Mouse (Mus musculus) CH12.LX (cell line): Measurements from ENCODE around the gene Mrtfa. TPM values are rescaled to one million over a fixed set of nuclear protein-coding genes. Genes with fewer than 3 reads are reported as not detected.

ENCODE experiments used
- DNase-seq: peaks from one replicate; pipeline ENCODE4 v3.0.0-alpha.2; 2013; ENCODE audit errors: extremely low read depth
- H3K27ac ChIP-seq: 2 replicates; pipeline ENCODE4 v1.5.1; 2012; ENCODE audit warnings: low read depth, mild to moderate bottlenecking, control low read depth, moderate library complexity; ENCODE audit not compliant: insufficient read depth
- H3K27me3 ChIP-seq: replicated peaks from 2 replicates; pipeline ENCODE3; 2012; ENCODE audit warnings: inconsistent platforms
- H3K36me3 ChIP-seq, 2 experiments: replicated peaks in 1 of 2; 2 replicates each; pipeline versions ENCODE3 to v1.6.1; 2012; ENCODE audit warnings: inconsistent platforms in 1 of 2, low read length in 1 of 2, mild to moderate bottlenecking in 1 of 2, mixed read lengths in 1 of 2, moderate library complexity in 1 of 2; ENCODE audit not compliant: control insufficient read depth in 1 of 2, insufficient read depth in 1 of 2
- H3K4me1 ChIP-seq, 2 experiments: 2 replicates each; pipeline ENCODE4 v1.6.1; 2012; ENCODE audit warnings: inconsistent platforms in 1 of 2, moderate library complexity in 1 of 2; ENCODE audit not compliant: insufficient read depth in 2 of 2, control insufficient read depth in 1 of 2
- H3K4me2 ChIP-seq: 2 replicates; pipeline ENCODE4 v1.6.1; 2012; ENCODE audit warnings: low read depth, mild to moderate bottlenecking, control low read depth; ENCODE audit not compliant: poor library complexity, insufficient read depth, severe bottlenecking
- H3K4me3 ChIP-seq, 3 experiments: fragments of 150-350 bp in 1 of 3; sonication (generic) in 1 of 3; replicated peaks in 1 of 3; 2 replicates each; pipeline versions ENCODE3 to v1.5.1; 2011 to 2012; ENCODE audit warnings: low read depth in 2 of 3, low read length in 2 of 3, mild to moderate bottlenecking in 2 of 3, moderate library complexity in 2 of 3, control low read depth in 1 of 3, improper control_type of control experiment in 1 of 3, inconsistent platforms in 1 of 3, mixed read lengths in 1 of 3; ENCODE audit not compliant: poor library complexity in 1 of 3
- H3K79me2 ChIP-seq: replicated peaks from 2 replicates; pipeline ENCODE4 v1.6.1; 2012; ENCODE audit warnings: mild to moderate bottlenecking, moderate library complexity; ENCODE audit not compliant: control insufficient read depth, poor library complexity, insufficient read depth, severe bottlenecking; ENCODE audit errors: extremely low read depth
- H3K9ac ChIP-seq: 2 replicates; pipeline ENCODE4 v1.6.1; 2012; ENCODE audit warnings: low read depth, mild to moderate bottlenecking, control low read depth, moderate library complexity; ENCODE audit not compliant: insufficient read depth
- H3K9me3 ChIP-seq: replicated peaks from 2 replicates; pipeline ENCODE3; 2012; ENCODE audit warnings: low read length, inconsistent platforms, mixed read lengths
- CHD1 ChIP-seq: IDR thresholded peaks from 2 replicates; pipeline ENCODE4 v1.6.1; 2012; ENCODE audit warnings: low read depth, low read length, improper control_type of control experiment, inconsistent platforms
- CTCF ChIP-seq, 2 experiments: IDR thresholded peaks in 1 of 2; conservative IDR thresholded peaks in 1 of 2; 2 replicates each; pipeline ENCODE4 v1.5.1; 2011 to 2012; ENCODE audit warnings: low read depth in 2 of 2, low read length in 2 of 2, improper control_type of control experiment in 1 of 2, inconsistent platforms in 1 of 2, mild to moderate bottlenecking in 1 of 2, moderate library complexity in 1 of 2
- E2F4 ChIP-seq: IDR thresholded peaks from 2 replicates; pipeline ENCODE4 v1.6.1; 2011; ENCODE audit warnings: low read depth, low read length, improper control_type of control experiment; ENCODE audit not compliant: insufficient replicate concordance
- ELF1 ChIP-seq: IDR thresholded peaks from 2 replicates; pipeline ENCODE4 v1.6.1; 2014; ENCODE audit warnings: low read depth, mild to moderate bottlenecking, inconsistent platforms, low read length, improper control_type of control experiment
- EP300 ChIP-seq: IDR thresholded peaks from 2 replicates; pipeline ENCODE4 v1.6.1; 2011; ENCODE audit warnings: low read length, improper control_type of control experiment
- ETS1 ChIP-seq: conservative IDR thresholded peaks from 2 replicates; pipeline ENCODE4 v1.6.1; 2012; ENCODE audit warnings: low read depth, mild to moderate bottlenecking, inconsistent platforms, low read length, improper control_type of control experiment, moderate library complexity
- GABPA ChIP-seq: IDR thresholded peaks from 2 replicates; pipeline ENCODE4 v1.6.1; 2012; ENCODE audit warnings: low read depth, low read length, improper control_type of control experiment, inconsistent platforms; ENCODE audit not compliant: insufficient replicate concordance
- HCFC1 ChIP-seq: IDR thresholded peaks from 2 replicates; pipeline ENCODE4 v1.6.1; 2012; ENCODE audit warnings: low read depth, mild to moderate bottlenecking, inconsistent platforms, low read length, improper control_type of control experiment
- JUND ChIP-seq: conservative IDR thresholded peaks from 2 replicates; pipeline ENCODE4 v1.6.1; 2011; ENCODE audit warnings: low read depth, low read length, improper control_type of control experiment
- MAX ChIP-seq: IDR thresholded peaks from 2 replicates; pipeline ENCODE4 v1.6.1; 2011; ENCODE audit warnings: low read length, improper control_type of control experiment
- MYC ChIP-seq: IDR thresholded peaks from 2 replicates; pipeline ENCODE4 v1.6.1; 2011; ENCODE audit warnings: low read depth, mild to moderate bottlenecking, improper control_type of control experiment, low read length
- NRF1 ChIP-seq: IDR thresholded peaks from 2 replicates; pipeline ENCODE4 v1.6.1; 2014; ENCODE audit warnings: low read depth, mild to moderate bottlenecking, inconsistent platforms, low read length, improper control_type of control experiment, moderate library complexity
- POLR2A ChIP-seq: IDR thresholded peaks from 2 replicates; pipeline ENCODE4 v1.6.1; 2011; ENCODE audit warnings: low read depth, mild to moderate bottlenecking, improper control_type of control experiment, low read length
- POLR2AphosphoS2 ChIP-seq: IDR thresholded peaks from 2 replicates; pipeline ENCODE4 v1.6.1; 2011; ENCODE audit warnings: low read depth, low read length, improper control_type of control experiment
- RCOR1 ChIP-seq: conservative IDR thresholded peaks from 2 replicates; pipeline ENCODE4 v1.6.1; 2012; ENCODE audit warnings: low read depth, mild to moderate bottlenecking, inconsistent platforms, low read length, improper control_type of control experiment
- SMC3 ChIP-seq: IDR thresholded peaks from 2 replicates; pipeline ENCODE4 v1.6.1; 2011; ENCODE audit warnings: low read depth, low read length, improper control_type of control experiment
- UBTF ChIP-seq: IDR thresholded peaks from 2 replicates; pipeline ENCODE4 v1.6.1; 2012; ENCODE audit warnings: low read depth, mild to moderate bottlenecking, inconsistent platforms, low read length, improper control_type of control experiment, moderate library complexity
- USF1 ChIP-seq: IDR thresholded peaks from 2 replicates; pipeline ENCODE4 v1.6.1; 2014; ENCODE audit warnings: low read depth, mild to moderate bottlenecking, inconsistent platforms, low read length, improper control_type of control experiment
- ZC3H11A ChIP-seq: IDR thresholded peaks from 2 replicates; pipeline ENCODE4 v1.6.1; 2012; ENCODE audit warnings: low read depth, mild to moderate bottlenecking, inconsistent platforms, low read length, improper control_type of control experiment
- ZMIZ1 ChIP-seq: IDR thresholded peaks from 2 replicates; pipeline ENCODE4 v1.6.1; 2012; ENCODE audit warnings: low read depth, mild to moderate bottlenecking, inconsistent platforms, low read length, improper control_type of control experiment
- dilution Hi-C: fragments of 300-500 bp; cut with MboI; formaldehyde crosslinking; loops from 2 replicates; pipeline ENCODE4 v1.14.3; 2020; ENCODE audit warnings: low sequenced_read_pairs; ENCODE audit not compliant: extremely low pct_unique_long_range_greater_than_20kb, extremely low pct_ligation_motif_present
- in situ Hi-C: fragments of 300-500 bp; cut with MboI; formaldehyde crosslinking; loops from 3 replicates; pipeline ENCODE4 v1.14.3; 2019; ENCODE audit warnings: low sequenced_read_pairs, low pct_ligation_motif_present, low pct_unique_long_range_greater_than_20kb, mixed read lengths
- polyA plus RNA-seq: library from polyadenylated mRNA; unstranded; fragments of >175 nt; gene quantifications from 2 replicates; pipeline ENCODE4 v1.2.1, GENCODE M21; 2012; ENCODE audit warnings: low read depth; ENCODE audit not compliant: insufficient read length
- total RNA-seq, 2 experiments: library from RNA; depleted of rRNA; stranded (reverse); fragments of 300-350 nt in 1 of 2; fragments of >200 nt in 1 of 2; gene quantifications; 2 replicates each; pipeline ENCODE4 v1.2.3; 2012 to 2014

Gene Mrtfa
- total and polyA plus RNA-seq, 3 experiments: 4.6 to 23.2 (median 8.2) TPM

DNA sequence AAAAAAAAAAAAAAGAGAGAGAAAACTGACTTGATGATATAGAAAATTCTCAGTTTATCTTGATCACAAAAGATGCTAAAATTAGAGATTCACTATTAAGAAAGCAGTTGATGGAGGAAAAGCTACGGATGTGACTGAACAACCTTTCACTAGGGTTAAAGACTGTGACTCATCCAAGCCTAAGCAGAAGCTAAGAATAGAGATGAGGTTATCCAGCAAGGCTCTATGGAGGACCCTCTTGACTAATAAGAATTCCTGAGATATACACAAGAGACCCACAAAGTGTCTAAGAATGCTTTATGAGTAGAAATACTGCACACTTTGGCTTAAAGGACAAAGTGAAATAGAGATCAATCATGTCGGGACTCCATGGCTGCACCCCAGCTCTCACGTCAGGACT is 14.9 kb downstream of the Mrtfa start:
- Histone ChIP-seq H3K27ac (no peak overlapping the region), H3K36me3 (peaks cover 0 to 41% of the 10 kb centered on the region in 2 experiments), H3K4me2 (no peak overlapping the region), H3K27me3 (no peaks in the 10 kb centered on the region), H3K4me3 (no peak overlapping the region), H3K79me2 (no peaks in the 10 kb centered on the region), H3K9me3 (no peaks in the 10 kb centered on the region), H3K4me1 (peaks cover 18 to 46% of the 10 kb centered on the region in 2 experiments; a peak in 3 of 4 replicates), H3K9ac (no peak overlapping the region)
- in situ Hi-C loops: loop anchor here (5.0 to 25.0 kb wide), 2 partner anchors 53 to 463 kb away; partner anchors contain the start of gene Tnrc6b
- dilution Hi-C loops: no loop called here
- TF ChIP-seq GABPA: no peak
- no peak for TF ChIP-seq SMC3
- TF ChIP-seq POLR2A: no peak
- no peak for TF ChIP-seq CHD1
- no peak for TF ChIP-seq HCFC1
- TF ChIP-seq NRF1: no peak
- no peak for TF ChIP-seq ZMIZ1
- no peak for TF ChIP-seq USF1
- TF ChIP-seq JUND: no peak
- no peak for TF ChIP-seq ELF1
- TF ChIP-seq ETS1: no peak
- TF ChIP-seq ZC3H11A: no peak
- TF ChIP-seq EP300: no peak
- no peak for TF ChIP-seq E2F4
- TF ChIP-seq MAX: no peak
- TF ChIP-seq UBTF: no peak
- TF ChIP-seq POLR2AphosphoS2: no peak
- TF ChIP-seq RCOR1: no peak
- no peak for TF ChIP-seq CTCF (conservative IDR thresholded peaks at IDR 0.05 in 1 of 2, IDR thresholded peaks at IDR 0.05 in 1 of 2; ENCODE audit: low read depth in 2 of 2, low read length in 2 of 2)
- DNase-seq: no peak

DNA sequence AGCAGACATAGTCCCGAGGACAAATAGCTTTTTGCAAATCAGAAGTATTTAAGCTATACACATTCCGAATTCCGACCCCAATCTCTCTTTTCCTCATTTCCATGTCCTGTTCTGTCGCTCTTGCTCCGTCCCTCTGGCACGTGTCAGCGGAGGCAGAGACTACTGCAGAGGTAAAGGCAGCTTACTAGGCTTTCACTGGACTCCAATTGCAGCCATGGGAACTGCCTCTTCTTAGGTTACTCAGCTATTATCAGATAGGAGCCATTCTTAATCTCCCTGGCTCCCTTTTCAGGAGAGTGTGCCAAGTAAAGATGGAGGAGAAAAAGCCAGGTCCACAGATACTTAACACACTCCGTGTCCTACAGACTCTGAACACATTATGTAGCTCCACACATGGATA is 18.3 kb downstream of the Mrtfa start:
- peaks cover 0 to 43% of the 10 kb centered on the region in 2 experiments for H3K36me3 ChIP-seq
- dilution Hi-C loops (no loop called here), in situ Hi-C loops (no loop called here)
- no peaks in the 10 kb centered on the region for H3K79me2 ChIP-seq
- no peak overlapping the region for H3K4me2 ChIP-seq
- H3K27ac ChIP-seq: no peak overlapping the region
- H3K9me3 ChIP-seq: no peaks in the 10 kb centered on the region
- no peak for TF ChIP-seq MYC
- no peak for TF ChIP-seq NRF1
- no peak for TF ChIP-seq UBTF
- no peak overlapping the region for H3K4me3 ChIP-seq
- H3K4me1 ChIP-seq: peaks cover 1 to 13% of the 10 kb centered on the region in 2 experiments; a peak in 3 of 4 replicates
- H3K9ac ChIP-seq: no peak overlapping the region
- DNase-seq: no peak
- H3K27me3 ChIP-seq: no peaks in the 10 kb centered on the region
